Comparison of ENCODE assay signal across 16 mouse cellular contexts in the genomic region with DNA sequence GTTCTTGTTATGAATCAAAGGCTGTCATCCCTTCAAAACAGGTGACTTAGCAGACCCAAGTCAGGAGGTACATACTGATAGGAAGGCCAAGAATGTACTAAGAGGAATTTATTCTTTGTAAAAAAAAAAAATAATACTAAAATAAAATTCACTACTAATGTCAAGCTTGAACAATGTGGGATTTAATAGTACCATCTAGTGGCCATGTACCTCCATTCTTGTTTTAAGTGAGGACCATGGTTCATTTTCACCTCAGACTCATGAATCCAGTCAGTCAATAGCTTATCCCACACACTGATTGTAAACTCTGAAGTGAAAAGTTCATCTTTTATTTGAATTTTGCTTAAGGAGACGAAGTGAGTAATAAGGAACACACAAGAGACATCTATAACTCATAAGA.
"Had no signal": no experiment of that assay in that cellular context is flagged by ENCODE, and none has a peak within 500 bp of the region (broad histone marks: within the 10 kb centered on the region; RNA-seq: fewer than 3 reads in every experiment).

No protein-coding gene starts in this region.

- H3K4me3 ChIP-seq: limb, embryonic 13.5 days; midbrain, embryonic 12.5 days; myocyte; neural tube, embryonic 15.5 days had no signal

- H3K9me3 ChIP-seq: limb, embryonic 13.5 days; midbrain, embryonic 12.5 days; neural tube, embryonic 15.5 days had no signal

- H3K4me2 ChIP-seq: limb, embryonic 13.5 days; midbrain, embryonic 12.5 days; neural tube, embryonic 15.5 days had no signal

- H3K27me3 ChIP-seq: limb, embryonic 13.5 days; midbrain, embryonic 12.5 days; neural tube, embryonic 15.5 days had no signal

- H3K27ac ChIP-seq: limb, embryonic 13.5 days; liver, embryonic 14.5 days; midbrain, embryonic 12.5 days; neural tube, embryonic 15.5 days had no signal

- DNase-seq: kidney, adult 11 months; kidney, adult 9 months; kidney, postnatal 14 days; layer of hippocampus, postnatal 36 days; left cerebral cortex, postnatal 4 days; lung, adult 18-20 months; lung, postnatal 14 days; right cerebral cortex, adult 18-20 months; right cerebral cortex, postnatal 25 days; thymus, adult 18-20 months; thymus, postnatal 14 days had no signal

- H3K36me3 ChIP-seq: limb, embryonic 13.5 days; midbrain, embryonic 12.5 days; neural tube, embryonic 15.5 days had no signal

- H3K4me1 ChIP-seq: limb, embryonic 13.5 days; midbrain, embryonic 12.5 days had no signal

- H3K9ac ChIP-seq: limb, embryonic 13.5 days; liver, embryonic 14.5 days; midbrain, embryonic 12.5 days; neural tube, embryonic 15.5 days had no signal
